In the genomic region with DNA sequence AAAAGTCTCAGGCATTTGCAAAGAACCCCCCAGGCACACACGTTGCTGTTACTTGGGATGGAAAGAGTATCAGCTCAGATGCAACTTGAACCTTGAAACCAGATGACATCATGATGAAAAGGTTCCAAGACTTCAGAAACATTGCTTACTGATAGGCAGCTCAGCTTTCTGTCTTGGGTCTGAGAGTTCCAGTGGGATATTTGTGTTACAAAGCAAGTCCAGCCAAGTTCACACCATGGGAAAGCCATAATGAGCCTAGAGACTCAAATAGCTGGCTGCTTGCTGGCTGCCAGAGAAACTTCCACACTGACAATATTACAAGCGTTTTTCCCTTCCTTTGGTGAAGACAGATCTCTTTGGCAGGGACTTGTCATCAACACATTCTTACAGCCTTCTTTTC, we compare ENCODE assay signal across 19 mouse cellular contexts.
DNase-seq lines count a peak whose midpoint lies in the region; ATAC-seq lines count a peak whose summit lies in the region.
"Had no signal": no experiment of that assay in that cellular context is flagged by ENCODE, and none has a peak within 500 bp of the region (broad histone marks: within the 10 kb centered on the region; RNA-seq: fewer than 3 reads in every experiment).

No protein-coding gene starts in this region.

- no peak overlapping the region for H3K4me2 ChIP-seq in heart, embryonic 11.5 days
- H3K4me2 ChIP-seq: embryonic facial prominence, embryonic 12.5 days; hindbrain, embryonic 12.5 days; kidney, embryonic 15.5 days; liver, embryonic 11.5 days; midbrain, embryonic 13.5 days had no signal

- no peaks in the 10 kb centered on the region for H3K4me1 ChIP-seq in heart, embryonic 11.5 days (ENCODE audit: control insufficient read depth, insufficient read depth, low read length)
- H3K4me1 ChIP-seq: hindbrain, embryonic 12.5 days; kidney, embryonic 15.5 days; midbrain, embryonic 13.5 days had no signal

- no peaks in the 10 kb centered on the region for H3K27me3 ChIP-seq in heart, embryonic 11.5 days (ENCODE audit: control insufficient read depth, insufficient read depth, low read length)
- H3K27me3 ChIP-seq: embryonic facial prominence, embryonic 12.5 days; hindbrain, embryonic 12.5 days; kidney, embryonic 15.5 days; midbrain, embryonic 13.5 days had no signal

- no peak overlapping the region for H3K9ac ChIP-seq in heart, embryonic 11.5 days (ENCODE audit: low read depth, low read length)
- H3K9ac ChIP-seq: embryonic facial prominence, embryonic 12.5 days; hindbrain, embryonic 12.5 days; kidney, embryonic 15.5 days; midbrain, embryonic 13.5 days had no signal

- H3K27ac ChIP-seq in heart, embryonic 11.5 days (ENCODE audit: low read depth, low read length): no peak overlapping the region
- H3K27ac ChIP-seq: embryonic facial prominence, embryonic 12.5 days; hindbrain, embryonic 12.5 days; kidney, embryonic 15.5 days; macrophage; midbrain, embryonic 13.5 days had no signal

- no peaks in the 10 kb centered on the region for H3K9me3 ChIP-seq in heart, embryonic 11.5 days (replicated peaks; ENCODE audit: control insufficient read depth, low read length)
- H3K9me3 ChIP-seq: embryonic facial prominence, embryonic 12.5 days; hindbrain, embryonic 12.5 days; kidney, embryonic 15.5 days; midbrain, embryonic 13.5 days had no signal

- intact Hi-C loops in gastrocnemius, postnatal 36 days (cut with DNase I): loop anchor here (2.0 kb wide), 1 partner anchor 15 kb away; no protein-coding TSS in a partner anchor
- intact Hi-C loops in heart, postnatal 10 days (cut with DNase I): no loop called here
- intact Hi-C loops in left cerebral cortex, postnatal 36 days (cut with DNase I): no loop called here

- no peak overlapping the region for H3K4me3 ChIP-seq in heart, embryonic 11.5 days (ENCODE audit: low read depth, low read length)
- H3K4me3 ChIP-seq: embryonic facial prominence, embryonic 12.5 days; hindbrain, embryonic 12.5 days; kidney, embryonic 15.5 days; midbrain, embryonic 13.5 days had no signal

- peak; percentile 4 to 13 for DNase-seq in cerebellum, postnatal 10 days
- no peak for DNase-seq in cerebellum, adult 8-10 months
- peak; percentile 5 to 19 for DNase-seq in gastrocnemius, adult 8-10 months (ENCODE audit: low spot score in 2 of 2)
- no peak for DNase-seq in gastrocnemius, postnatal 36 days
- peak; percentile 7 to 26 for DNase-seq in heart, postnatal 10 days
- DNase-seq in fibroblast of lung, adult 2 months (ENCODE audit: low read depth): peak; percentile 29
- DNase-seq in left cerebral cortex, postnatal 36 days (ENCODE audit: low spot score in 2 of 2): no peak
- DNase-seq: cerebellum, adult 11-12 months; lung, adult 2 months; right cerebral cortex, adult 18-20 months; thymus, adult 18-20 months had no signal

- no peaks in the 10 kb centered on the region for H3K36me3 ChIP-seq in heart, embryonic 11.5 days (ENCODE audit: control insufficient read depth, insufficient read depth, low read length)
- H3K36me3 ChIP-seq: embryonic facial prominence, embryonic 12.5 days; hindbrain, embryonic 12.5 days; kidney, embryonic 15.5 days; midbrain, embryonic 13.5 days had no signal

- 33% methylated on average over 2 of the region's 2 CpGs for WGBS in heart, embryonic 11.5 days (ENCODE audit: insufficient replicate concordance)

- no peak for ATAC-seq in heart, embryonic 11.5 days (replicated peaks; ENCODE audit: insufficient number of reproducible peaks, low FRiP score, low TSS enrichment)
- ATAC-seq: intestine, embryonic 16.5 days; midbrain, embryonic 13.5 days had no signal

Comparison
In these comparisons a context has a peak if more than half of its experiments do, and no peak if none do; other contexts are left out.
1. DNase-seq: peak in cerebellum, postnatal 10 days (2 of 2), gastrocnemius, adult 8-10 months (2 of 2), heart, postnatal 10 days (2 of 2) and fibroblast of lung, adult 2 months (single experiment); none in cerebellum, adult 8-10 months (single experiment), gastrocnemius, postnatal 36 days (0 of 2) and left cerebral cortex, postnatal 36 days (0 of 2).